Mouse (Mus musculus) kidney, postnatal 10 days (tissue): ENCODE data around the gene Ccr8.
A peak's percentile ranks its signal among the peaks of the same experiment; 100 is the strongest.

Experiments used
- DNase-seq: peaks from one replicate; pipeline ENCODE4 v3.0.0; 2021; ENCODE audit warnings: mixed read lengths

Gene Ccr8

DNA sequence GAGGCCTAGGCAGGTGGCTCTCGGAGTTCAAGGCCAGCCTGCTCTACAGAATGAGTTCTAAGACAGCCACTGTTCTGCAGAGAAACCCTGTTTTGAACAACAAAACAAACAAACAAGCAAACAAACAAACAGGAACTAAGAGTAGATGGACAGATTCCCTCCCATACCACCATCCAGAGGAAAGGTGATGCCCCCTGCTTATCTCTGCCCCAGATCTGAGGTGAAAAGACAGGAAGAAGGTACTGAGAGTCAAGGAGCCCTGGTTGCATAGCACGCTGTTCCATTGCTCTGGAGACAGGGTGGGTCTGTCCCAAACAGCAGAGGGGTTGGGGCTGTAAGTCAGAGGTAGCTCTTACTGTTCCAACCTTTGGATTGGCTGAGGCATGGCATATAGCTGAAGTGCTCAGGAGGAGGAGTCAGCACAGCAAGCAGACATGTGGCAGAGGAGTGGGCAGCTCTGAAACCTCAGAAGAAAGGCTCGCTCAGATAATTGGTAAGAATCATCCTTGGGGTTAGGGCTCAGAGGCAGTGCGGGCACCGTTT is at the start of gene Ccr8:
Gene Ccr8 (plus strand): TSS at position 419 of the 543 bp plus-strand sequence.
- no peak for DNase-seq

DNA sequence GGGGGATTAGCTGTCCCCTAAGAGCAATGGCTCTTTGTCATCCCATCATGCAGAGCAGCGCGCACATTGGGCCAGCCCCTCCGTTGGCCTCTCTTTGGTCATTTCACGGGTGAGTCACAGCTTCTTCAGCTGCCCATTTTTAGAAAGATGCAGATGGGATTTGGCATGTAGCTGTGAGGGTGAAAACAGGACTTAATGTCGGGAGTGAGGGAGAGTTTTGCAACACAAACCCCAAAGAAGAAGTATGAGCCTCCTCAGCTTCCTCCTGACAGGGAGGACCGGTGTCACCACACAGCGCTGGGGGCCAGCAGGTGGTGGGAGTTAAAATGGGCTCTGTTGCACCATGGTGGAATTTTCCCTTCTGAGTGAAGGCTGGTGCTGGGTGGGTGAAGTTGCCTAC is 48.8 kb upstream of the Ccr8 start:
- no peak for DNase-seq

DNA sequence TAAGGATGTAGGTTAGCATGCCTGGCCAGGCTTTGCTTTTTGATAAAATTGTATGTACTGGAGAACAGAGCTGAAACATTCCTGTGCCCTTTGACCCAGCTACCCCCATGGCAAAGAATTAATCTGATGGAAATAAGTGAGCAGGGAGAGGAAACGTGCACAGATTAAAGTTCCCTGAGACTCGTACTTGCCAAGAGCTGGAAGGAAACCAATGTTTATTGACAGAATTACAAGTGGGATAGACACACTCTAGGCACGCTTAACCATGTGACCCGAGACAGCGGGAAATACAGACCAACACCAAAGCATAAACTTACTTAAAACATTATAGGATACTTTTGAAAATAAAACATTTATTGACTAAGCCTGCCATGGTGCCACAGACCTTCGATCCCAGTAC is 43.4 kb upstream of the Ccr8 start:
- no peak for DNase-seq

DNA sequence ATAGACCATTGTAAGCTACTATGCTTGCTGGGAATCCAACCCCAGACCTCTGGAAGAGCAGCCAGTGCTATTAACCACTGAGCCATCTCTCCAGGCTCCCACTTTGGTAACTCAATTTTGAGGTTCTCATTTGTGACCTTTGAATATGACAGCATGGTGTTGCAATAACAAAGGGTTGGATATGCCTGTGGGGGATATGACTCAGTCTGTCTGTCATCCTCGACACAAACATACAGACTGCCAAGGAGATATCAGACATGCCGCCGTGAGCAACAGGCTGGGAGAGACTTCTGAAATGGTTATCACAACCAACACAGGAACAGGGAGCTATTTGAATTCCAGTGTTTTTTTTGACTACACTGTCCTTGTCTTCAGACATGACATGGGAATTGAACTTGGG is 42.5 kb upstream of the Ccr8 start:
- DNase-seq = no peak

DNA sequence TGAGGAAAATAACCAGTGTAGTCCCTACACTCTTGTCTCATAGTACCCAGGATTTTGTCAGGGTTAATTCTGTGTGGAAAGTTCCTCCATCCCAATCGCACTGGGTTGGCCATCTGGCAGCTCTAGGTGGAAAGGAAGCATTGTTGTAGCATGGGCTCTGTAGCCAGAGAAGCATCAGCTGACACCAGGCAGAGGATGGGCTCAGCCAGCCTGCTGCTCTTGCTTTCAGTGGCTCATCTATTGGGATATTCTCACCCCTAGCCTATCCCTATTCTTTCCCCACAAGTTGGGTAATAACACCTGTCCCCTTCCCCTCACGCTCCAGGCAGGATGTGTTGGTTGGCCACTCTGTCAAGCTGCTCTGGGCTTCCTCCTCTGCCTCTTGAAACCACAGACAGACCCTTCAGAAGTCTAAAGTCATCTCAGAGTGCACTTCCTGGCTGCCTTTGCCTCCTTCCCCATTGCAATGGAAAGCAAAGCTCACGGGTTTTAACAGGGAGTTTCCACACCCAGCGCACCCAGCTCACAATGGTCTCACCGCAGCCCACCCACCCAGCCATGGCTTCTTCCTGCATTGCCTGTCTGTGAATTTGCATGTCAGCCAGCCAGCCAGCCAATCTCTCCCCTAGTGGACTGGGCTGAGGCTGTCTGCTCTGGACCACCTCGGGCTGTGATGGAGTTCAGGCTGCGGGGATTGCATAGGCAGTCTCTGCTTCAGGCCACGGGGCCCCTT is 37.2 kb upstream of the Ccr8 start:
- no peak for DNase-seq

DNA sequence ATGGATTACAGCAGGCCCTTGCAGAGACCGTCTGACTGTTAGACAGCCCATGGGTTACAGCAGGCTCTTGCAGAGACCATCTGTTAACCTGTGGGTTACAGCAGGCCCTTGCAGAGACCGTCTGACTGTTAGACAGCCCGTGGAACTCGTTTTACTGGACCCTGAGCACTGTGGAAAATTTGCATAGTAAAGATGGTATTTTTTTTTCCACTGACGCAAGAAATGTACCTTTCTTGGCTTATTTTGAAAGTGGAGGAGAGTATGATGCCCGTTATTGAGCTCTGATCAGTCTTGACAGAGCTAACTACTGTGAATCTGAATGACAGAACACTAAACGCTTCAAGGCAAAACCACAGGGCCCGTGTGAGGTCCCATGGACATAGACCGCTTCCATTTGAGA is 35.7 kb upstream of the Ccr8 start:
- DNase-seq = no peak

DNA sequence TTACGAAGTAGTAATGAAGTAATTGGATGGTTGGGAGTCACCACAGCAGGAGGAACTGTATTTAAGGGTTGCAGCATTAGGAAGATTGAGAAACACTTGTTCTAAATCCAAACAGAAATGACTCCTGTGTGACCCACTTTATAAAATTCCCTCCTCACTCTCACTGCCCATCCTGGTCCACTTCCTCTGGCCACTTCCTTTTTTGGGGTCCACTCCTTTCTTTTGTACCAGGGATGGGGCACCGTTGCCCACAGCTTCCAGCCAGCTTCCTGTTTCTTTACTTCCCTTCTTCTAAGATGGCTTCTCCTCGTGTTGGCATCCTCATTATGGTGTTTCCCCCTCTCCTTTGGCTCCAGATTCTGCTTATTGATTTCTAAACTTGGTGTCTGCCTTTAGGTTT is 33.2 kb upstream of the Ccr8 start:
- no peak for DNase-seq

DNA sequence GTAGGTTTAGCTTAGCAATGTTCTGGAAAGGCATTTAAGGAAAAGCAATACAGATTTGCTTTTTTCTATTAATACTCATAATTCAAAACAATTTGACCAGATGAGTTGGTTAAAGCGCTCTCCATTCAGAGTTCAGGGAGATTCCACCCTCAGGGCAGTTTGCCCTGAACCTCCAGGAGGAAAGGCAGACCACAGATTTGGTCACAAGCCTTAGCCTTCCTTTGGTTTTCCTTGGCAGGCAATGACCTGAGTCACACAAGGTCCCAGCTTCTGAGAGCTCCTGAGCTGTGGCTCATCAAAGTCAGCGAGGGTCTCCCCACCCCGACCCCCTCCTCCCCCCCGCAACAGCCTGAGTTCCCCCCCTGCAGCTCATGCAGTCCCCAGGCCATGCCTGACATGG is 27.6 kb upstream of the Ccr8 start:
- DNase-seq = no peak

DNA sequence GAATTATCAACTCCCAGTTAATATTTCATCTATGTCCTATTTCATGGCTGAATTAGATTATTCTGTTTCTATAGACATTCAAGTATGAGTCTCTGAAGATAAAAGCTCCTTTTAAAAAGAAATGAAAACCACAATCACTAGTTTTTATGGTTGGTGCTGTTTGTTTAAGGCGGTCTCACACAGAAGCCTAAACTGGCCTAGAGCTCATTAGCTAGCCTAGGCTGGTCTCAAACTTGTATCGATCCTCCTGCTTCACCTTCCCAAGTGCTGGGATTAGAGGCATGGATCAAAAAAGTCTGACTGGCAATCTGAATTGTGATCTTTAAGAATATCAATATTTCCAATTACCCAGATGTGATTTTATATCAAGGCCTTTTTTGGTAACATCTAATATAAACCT is 24.3 kb upstream of the Ccr8 start:
- no peak for DNase-seq

DNA sequence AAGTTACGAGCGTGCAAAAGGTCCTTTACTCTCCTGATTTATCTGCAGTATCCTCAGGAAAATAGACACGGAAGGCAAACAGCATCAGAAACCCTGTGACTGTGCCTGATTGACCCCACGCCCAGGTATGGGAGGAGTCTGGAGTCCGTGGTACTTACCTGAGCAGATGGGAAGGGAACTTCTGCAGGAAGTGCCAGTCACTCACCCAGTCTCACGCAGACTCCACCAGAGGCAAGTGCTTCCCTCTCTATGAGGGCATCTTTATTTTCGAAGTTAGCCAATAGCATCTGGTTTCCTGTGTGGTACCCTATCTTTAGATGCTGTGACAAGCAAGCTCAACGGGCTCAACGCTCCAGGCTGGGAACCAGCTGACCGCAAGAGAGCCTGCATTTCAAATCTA is 23.9 kb upstream of the Ccr8 start:
- no peak for DNase-seq

DNA sequence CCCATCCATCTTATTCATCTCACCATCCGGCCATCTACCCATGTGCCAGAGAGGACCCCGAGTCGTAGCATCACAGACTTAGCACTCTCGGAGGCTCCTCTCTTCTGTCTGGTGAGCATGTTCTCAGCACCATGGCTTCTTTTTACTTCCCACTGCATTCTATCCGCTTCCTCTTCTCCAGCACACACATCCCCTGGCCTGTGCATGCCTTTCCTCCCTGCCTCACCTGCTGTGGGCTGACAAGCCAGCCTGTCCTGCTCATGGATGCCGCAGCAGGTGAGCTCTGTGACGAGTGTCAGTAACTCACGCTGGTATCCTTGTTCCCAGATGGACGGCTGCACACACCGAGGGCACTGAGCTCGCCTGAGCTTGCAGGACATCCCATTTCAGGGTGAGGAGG is 22.1 kb upstream of the Ccr8 start, which contains the start of gene Cx3cr1:
Gene Cx3cr1 (minus strand): TSS at position 101 of the 400 bp plus-strand sequence.
- no peak for DNase-seq

DNA sequence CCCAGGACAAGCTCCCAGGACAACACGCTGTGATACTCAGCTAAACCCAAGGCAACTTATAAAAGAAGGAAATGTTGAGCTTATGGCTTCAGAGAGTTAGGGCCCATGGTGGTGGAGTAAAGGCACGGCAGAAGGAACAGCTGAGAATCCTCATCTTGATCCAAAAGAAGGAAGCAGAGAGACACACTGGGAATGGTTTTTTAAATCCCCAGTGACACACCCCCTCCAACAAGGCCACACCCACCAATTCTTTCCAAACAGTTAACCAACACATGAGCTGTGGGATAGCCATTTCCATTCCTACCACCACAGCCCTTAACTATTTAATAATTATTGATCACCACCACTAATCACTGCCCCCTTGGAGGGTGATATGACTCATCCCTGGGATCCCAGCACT is 20.7 kb upstream of the Ccr8 start:
- DNase-seq = no peak

DNA sequence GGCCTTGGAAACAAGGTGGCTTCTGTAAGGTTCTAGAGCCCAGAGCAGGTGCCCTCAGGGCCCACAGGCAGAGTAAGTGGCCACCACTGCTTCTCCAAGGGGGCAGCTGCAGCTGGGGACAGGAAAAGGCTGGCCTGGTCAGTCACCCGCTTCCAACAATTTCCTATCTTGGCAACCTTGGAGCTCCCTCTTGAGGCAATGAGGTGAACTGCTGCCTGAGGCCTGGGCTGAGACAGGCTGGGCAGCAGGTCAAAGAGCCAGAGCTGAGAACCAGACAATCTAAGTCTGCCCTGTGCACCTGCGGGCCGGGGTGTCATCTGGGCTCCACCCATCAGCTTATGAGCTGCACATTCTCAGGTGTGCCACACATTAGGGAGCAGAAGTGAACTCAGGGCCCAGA is 18.7 kb upstream of the Ccr8 start:
- DNase-seq = peak; percentile 88

DNA sequence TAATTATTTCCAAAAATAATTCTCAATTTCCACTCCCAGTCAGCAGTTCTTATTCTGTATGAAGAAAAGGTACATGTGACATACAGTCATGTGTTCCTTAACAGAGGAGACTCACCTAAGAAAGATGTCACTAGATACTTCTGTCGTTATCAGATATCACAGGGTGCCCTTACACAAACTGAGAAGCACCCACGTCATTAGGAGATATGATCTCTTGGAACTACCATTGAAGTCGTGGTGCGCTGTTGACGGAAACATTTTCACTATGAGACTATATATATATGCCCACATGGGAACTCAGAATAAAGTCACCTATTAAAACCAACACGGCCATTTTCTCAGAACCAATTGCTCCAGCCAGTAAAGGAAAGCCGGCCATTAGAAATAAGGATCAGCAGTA is 17.4 kb upstream of the Ccr8 start:
- DNase-seq = no peak

DNA sequence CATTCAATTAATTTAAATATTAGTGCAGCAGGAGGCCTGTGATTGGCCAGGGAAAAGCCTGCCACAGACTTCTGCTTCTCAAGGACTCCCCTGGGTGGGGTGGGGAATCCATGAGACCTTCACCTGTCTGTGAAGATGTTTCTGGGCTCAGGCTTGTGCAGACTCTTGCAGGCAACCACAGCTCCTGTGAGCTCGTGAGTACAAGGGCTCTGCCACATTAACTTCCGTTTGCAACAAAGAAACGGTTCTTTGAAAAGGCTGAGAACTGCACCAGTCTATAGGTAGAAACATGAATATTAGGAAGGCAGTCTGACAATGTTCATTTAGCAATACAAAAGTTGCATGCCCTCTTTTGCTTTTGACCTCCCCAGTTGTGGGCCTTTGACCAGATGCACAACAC is 13.7 kb upstream of the Ccr8 start:
- DNase-seq = no peak

DNA sequence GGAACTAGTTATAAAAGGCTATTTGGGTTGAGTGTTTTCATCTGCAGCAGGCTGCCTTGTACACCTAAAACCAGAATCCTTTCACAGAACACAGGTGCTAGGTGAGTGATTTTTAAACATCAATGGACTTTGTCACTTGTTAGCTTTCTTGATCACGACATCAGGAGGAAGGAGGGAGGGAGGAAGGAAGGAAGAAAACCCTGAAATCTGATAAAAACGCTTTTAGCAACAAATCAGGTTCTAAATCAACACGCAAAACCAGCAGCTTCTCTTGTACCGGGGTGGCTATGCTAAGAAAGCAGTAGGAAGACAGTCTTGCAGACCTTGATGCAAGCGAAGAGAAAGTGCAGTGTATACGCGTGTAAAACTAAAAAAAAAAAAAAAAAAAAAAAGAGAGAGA is 12.0 kb upstream of the Ccr8 start:
- no peak for DNase-seq

DNA sequence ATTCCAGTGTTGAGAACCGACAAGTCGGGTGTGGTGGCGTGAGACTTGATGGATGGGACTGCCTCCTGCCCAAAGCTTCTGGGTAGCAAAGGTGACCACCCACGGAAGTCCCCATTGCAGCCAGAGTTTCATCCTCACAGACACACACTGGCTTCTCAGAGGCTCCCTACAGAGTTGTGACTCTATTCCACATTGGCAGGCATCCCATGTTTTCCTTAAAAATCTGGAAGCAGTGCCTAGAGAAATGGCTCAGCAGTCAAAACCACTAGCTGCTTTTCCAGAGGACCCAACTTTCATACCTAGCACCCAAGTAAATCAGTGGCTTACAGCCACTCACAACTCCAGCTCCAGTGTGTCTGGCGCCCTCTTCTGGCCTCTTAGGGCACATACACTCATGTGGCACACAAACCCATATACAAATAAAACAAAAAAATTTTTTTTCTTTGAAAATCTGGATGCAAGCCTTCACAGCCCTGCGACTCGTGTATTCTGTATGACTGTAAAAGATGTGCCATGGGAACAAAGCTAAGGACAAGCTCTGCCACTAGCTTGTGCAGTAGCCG is 11.3 kb upstream of the Ccr8 start:
- DNase-seq = no peak

DNA sequence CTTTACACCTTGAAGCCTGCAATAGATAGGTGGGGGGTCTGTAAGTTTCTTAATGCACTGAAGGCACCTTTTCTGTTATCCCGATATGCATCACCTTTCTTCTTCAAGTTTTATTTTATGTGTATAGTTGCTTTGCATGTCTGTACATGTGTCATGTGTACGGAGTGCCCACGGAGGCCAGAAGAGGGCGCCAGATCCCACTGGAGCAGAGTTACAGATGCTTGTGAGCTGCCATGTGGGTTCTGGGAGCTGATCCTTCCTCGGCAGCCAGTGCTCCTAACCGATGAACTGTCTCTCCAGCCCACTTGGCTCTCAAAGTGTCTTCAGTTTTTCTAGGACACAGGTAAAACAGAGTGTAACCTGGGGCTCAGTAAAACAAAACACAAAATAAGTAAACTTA is 10.7 kb upstream of the Ccr8 start:
- no peak for DNase-seq

DNA sequence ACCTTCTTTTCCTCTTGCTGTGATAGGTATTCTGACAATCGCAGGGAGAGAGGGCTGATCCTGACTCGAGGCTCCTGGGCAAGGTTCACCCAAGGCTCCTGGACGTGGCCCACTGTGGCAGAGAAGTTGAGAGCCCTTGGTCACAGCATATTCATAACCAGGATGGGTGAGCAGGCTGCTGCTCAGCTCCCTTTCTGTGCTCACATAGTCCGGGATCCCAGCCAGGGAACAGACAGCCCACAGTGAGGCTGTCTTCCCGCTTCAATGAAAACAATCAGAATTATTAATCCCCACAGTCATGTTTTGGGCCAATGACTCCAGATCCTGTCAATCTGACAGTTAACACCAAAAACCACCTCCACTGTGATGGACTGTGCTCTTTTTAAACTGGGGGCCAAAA is 9.9 kb upstream of the Ccr8 start:
- DNase-seq = no peak

DNA sequence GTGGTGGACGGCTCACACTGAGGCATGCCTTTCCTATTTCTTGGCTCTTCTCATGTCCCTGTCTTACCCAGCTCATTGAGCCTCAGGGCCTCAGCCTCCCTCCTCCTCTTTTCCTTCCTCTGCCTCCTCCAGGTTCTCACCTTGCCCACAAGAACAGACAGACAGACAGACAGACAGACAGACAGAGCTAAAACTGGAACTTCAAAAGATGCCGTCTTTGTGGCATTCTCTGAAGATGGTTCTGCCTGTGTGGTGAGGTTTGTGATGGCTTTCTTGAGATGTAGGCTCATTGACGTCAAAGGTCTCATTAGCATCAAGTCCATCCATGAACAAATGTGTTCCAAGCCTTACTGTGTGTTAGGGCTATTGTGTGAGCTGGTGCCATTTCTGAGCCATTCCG is 9.2 kb upstream of the Ccr8 start:
- no peak for DNase-seq

DNA sequence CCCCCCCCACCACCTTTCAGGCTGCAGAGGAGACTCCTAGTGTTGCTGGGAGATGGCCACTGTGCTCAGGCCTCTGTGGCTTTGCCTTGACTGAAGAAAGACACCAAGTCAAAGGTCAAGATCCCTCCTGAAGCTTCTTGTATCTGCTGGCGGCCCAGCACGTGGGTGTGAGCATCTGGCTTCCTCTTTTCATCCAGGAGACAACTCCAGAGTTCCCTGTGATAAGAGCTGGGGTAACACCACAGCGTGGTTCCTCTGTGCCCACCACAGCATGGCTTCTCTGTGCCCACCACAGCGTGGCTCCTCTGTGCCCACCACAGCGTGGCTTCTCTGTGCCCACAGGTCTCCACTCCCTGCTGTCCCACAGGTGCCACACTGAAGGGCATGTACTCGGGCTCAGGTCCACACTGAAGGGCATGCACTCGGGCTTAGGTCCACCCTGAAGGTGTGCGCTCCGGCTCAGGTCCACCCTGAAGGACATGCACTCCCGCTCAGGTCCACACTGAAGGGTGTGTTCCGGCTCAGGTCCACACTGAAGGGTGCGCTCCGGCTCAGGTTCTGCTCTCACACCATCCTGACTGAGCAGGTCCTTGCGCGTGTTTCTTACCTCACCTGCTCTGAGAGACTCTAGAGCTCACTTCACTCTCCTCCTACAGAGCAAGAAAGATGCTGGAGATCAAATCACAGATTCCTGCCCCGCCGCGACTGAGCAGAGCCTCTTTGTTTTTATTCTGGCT is 8.6 kb upstream of the Ccr8 start:
- DNase-seq = no peak

DNA sequence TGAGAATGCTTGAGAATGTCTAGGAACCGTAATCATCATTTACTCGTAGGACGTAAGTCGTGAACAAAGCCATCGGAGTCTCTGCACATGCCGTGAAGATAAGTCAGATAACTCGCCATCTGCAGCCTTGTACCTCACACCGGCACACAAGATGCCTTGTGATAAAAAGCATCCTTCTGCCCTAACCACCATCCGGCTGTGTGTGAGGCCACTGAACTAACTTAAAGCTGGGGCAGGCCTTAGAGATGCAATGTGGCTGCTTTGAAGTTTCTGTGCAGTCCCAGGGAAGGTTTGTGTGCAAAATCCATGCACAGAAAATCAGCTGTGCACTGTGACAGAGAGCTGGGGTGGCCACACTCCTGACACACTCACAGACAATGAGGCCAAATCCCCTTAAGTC is 7.5 kb upstream of the Ccr8 start:
- DNase-seq = no peak

DNA sequence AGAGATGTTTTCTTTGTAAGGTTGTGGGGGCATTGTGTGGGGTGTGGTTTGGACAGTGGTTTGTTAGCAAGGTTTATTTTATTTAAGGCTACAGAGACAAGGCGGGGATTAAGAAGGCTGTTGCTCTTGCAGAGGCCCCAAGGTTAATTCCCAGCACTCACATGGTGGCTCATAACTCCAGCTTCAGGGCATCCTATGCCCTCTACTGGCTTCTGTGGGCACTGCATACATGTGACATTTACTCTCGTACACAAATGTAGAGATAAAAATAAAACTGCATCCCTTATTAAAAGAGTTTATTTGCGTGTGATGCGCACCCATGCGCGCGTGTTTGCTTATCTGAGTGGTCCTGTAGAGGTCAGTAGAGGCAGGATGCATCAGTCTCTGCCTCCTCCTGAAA is 2.8 kb upstream of the Ccr8 start:
- DNase-seq = no peak

DNA sequence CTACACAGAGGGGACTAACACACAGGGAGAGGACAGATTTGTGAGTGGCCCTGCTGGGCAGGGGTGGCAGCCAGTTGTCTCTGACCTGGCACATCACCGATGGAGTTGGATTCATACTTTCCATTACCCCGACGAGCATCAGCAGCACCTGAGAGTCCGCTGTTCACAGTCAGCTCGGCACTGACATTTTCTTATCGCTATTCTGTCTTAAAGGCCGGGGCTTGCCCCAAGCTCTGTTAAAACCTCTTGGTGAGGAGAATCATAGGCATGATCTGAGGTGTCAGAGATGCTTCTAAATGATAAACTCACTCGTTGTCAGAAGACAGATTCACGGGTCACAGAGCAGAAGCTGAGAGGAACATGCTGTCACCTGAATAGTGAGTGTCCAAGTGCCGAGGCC is 828 bp upstream of the Ccr8 start:
- DNase-seq = no peak
